Mouse (Mus musculus): ENCODE measurements around the gene Ccdc142. TPM values are rescaled to one million over a fixed set of nuclear protein-coding genes. Genes with fewer than 3 reads are reported as not detected.
A peak's percentile ranks its signal among the peaks of the same experiment; 100 is the strongest.

Ccdc142 gene
- polyA plus RNA-seq (2016; fragmentation: Nextera tagmentation; extraction: Ambion mirVana): 3.6 and 3.8 TPM in 2 replicates

GRCm38 (mm10) chr6:83101316-83101687, at the start of gene Ccdc142, which contains the start of gene Gm42688:
Gene Ccdc142, plus strand, starts transcription at chr6:83101601.
Gene Gm42688, plus strand, starts transcription at chr6:83101617.
- WGBS: under 1% methylated on average over 25 of the region's 25 CpGs
- Histone ChIP-seq H3K9me3 (no peaks in the 10 kb centered on the region), H3K9ac (replicated peaks) (peak within 1 kb of the TSS; percentile 79), H3K4me1 (replicated peaks) (peaks cover 23% of the 10 kb centered on the region), H3K4me3 (replicated peaks) (peak within 1 kb of the TSS; percentile 78), H3K27me3 (peaks cover 3% of the 10 kb centered on the region; the same call in 1 of the 2 replicates), H3K4me2 (peak within 1 kb of the TSS; percentile 99), H3K27ac (peak within 1 kb of the TSS; percentile 80), H3K36me3 (peaks cover 9% of the 10 kb centered on the region; the same call in 1 of the 2 replicates)
- peak; percentile 84 for ATAC-seq (ENCODE audit: insufficient number of reproducible peaks, insufficient read depth, low FRiP score, low TSS enrichment, low read depth)

DNA sequence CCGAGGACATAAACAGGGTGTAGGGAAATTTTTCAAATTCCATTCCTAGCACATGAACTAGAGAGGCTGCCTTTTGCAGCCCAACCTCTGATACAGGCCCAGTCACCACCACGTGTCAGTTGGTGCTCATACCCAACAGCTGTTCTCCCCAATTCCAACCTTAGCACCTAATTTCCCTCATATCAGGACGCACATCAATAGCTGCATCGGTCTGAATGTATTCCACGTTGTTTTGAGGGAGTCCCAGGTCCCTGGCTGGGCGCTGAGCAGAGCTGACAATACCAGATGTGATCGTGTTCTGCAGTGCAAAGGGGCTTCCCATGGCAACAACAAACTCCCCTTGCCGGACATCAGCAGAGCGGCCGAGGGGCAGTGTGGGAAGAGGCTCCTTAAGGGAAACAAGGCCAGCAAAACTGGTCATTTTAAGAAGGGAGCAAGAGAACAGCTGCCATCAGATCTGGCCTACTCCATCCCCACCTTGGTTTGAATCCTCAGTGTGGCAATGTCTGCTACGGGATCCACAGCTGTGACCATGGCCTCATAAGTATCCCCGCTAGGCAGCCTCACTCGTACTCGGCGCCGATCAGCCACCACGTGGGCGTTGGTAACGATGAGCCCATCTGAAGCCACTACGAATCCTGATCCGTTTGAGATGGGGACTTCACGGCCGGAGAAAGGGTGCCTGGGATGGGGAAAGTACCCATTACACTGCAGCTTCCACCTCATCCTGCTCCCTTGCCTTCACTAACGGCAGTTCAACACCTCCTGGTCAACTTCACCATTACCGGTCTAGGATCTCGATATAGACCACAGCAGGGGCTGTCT, 48.1 kb upstream of the Ccdc142 start:
- peaks cover 23% of the 10 kb centered on the region for H3K4me1 ChIP-seq (replicated peaks)
- WGBS: 1% methylated on average over 26 of the region's 26 CpGs
- H3K9me3 ChIP-seq: no peaks in the 10 kb centered on the region
- peak overlapping the region; percentile 97 for H3K4me3 ChIP-seq (replicated peaks)
- H3K27me3 ChIP-seq: no peaks in the 10 kb centered on the region
- no peak for ATAC-seq (ENCODE audit: insufficient number of reproducible peaks, insufficient read depth, low FRiP score, low TSS enrichment, low read depth)
- H3K9ac ChIP-seq (replicated peaks): peak overlapping the region; percentile 88
- H3K4me2 ChIP-seq: peak overlapping the region; percentile 73
- H3K36me3 ChIP-seq: peaks cover 56% of the 10 kb centered on the region
- peak overlapping the region; percentile 93 for H3K27ac ChIP-seq

DNA sequence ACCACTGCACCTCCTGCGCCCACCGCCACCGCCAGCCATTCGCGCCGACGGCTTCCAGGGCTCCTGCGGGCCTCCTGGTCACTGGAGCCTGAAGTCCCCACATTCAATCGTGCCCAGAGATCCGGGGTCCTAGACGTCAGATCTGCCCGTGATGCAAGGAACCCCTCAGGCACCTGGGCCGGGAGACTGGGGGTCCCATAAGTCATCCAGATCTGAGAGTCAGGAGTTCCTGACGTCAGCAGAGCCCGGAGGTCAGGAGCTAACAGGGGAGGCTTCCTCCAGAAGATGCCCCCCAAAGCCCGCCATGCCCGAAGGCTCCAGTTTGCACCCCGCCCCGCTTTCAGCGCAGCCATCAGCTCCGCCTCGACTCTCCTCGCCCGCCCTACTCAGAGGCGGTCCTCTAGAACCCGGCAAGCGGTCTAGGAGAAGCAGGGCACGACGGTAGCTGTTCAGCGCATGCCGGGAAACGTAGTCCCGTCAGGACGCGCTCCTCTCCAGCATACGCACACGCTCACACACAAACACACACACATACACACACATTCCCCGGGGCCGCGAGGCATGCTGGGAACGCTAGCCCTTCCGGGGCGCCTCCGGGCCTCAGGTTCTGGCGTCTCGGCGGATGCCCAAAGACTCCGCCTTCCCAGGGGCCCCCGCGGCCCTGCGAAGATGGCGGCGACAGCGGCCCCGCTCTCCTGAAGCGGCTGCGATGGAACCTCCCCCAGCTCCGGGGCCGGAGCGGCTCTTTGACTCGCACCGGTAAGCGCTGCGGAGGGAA, 47.1 kb upstream of the Ccdc142 start, which contains the start of gene Aup1:
TSS of gene Aup1 (plus strand) at position 448 of the 778 bp plus-strand sequence.
- Histone ChIP-seq H3K27me3 (peaks cover 7% of the 10 kb centered on the region; the same call in 1 of the 2 replicates), H3K9ac (replicated peaks) (peak within 1 kb of the TSS; percentile 88), H3K36me3 (peaks cover 48% of the 10 kb centered on the region), H3K4me3 (replicated peaks) (peak within 1 kb of the TSS; percentile 97), H3K9me3 (no peaks in the 10 kb centered on the region), H3K4me1 (replicated peaks) (peaks cover 23% of the 10 kb centered on the region), H3K4me2 (peak within 1 kb of the TSS; percentile 73), H3K27ac (peak within 1 kb of the TSS; percentile 93)
- peak; percentile 93 for ATAC-seq (ENCODE audit: insufficient number of reproducible peaks, insufficient read depth, low FRiP score, low TSS enrichment, low read depth)
- under 1% methylated on average over 63 of the region's 64 CpGs for WGBS

DNA sequence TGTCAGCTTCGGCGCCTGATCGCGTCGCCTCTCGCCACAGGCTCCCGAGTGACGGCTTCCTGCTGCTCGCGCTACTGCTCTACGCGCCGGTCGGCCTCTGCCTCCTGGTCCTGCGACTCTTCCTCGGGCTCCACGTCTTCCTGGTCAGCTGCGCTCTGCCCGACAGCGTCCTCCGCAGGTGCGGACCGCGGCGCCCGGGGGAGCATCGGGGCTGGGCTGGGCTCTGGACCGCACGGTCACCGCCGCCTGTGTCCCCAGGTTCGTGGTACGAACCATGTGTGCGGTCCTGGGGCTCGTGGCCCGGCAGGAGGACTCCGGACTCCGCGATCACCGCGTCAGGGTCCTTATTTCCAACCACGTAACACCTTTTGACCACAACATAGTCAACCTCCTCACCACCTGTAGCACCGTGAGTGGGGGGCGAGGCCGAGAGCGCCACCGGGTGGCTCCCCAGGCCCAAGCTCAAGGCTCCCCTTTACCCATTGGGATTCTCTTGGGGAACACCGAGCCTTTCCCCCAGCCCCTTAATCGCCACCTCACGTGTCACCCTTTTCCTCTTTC, 46.5 kb upstream of the Ccdc142 start, which contains the start of gene Htra2:
TSS of gene Htra2 (minus strand) at position 403 of the 561 bp plus-strand sequence.
- Histone ChIP-seq H3K4me1 (replicated peaks) (peaks cover 23% of the 10 kb centered on the region), H3K36me3 (peaks cover 45% of the 10 kb centered on the region), H3K9me3 (no peaks in the 10 kb centered on the region), H3K4me3 (replicated peaks) (peak within 1 kb of the TSS; percentile 97), H3K27ac (peak within 1 kb of the TSS; percentile 93), H3K4me2 (peak within 1 kb of the TSS; percentile 73), H3K27me3 (peaks cover 11% of the 10 kb centered on the region), H3K9ac (replicated peaks) (peak within 1 kb of the TSS; percentile 88)
- under 1% methylated on average over 49 of the region's 50 CpGs for WGBS
- ATAC-seq (ENCODE audit: insufficient number of reproducible peaks, insufficient read depth, low FRiP score, low TSS enrichment, low read depth): peak; percentile 4; the same call in 1 of the 2 replicates

DNA sequence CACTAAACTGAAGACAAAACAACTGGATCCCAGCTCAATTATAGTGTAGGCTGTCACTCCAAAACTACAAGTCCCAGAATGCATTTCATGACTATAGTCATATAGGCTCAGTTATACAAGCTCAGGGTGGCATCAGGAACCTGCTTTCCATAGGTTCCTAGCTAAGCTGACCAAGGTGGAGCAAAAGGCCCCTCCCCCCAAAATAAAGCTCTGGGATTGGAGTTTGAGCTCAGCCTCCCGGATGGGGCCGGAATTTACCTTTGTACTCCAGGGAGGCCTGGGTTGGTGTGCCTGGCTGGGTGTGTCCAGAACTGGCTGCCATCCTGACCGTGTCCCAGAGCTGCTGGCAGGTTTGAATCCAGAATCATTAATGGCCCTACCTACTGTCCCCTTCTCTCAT, 43.6 kb upstream of the Ccdc142 start, which contains the start of gene Dqx1:
TSS of gene Dqx1 (plus strand) at position 55 of the 400 bp plus-strand sequence.
- no peak within 1 kb of the TSS for H3K4me2 ChIP-seq
- WGBS: 51% methylated on average over 3 of the region's 3 CpGs
- H3K9me3 ChIP-seq: no peaks in the 10 kb centered on the region
- peaks cover 39% of the 10 kb centered on the region for H3K27me3 ChIP-seq
- ATAC-seq (ENCODE audit: insufficient number of reproducible peaks, insufficient read depth, low FRiP score, low TSS enrichment, low read depth): no peak
- peaks cover 23% of the 10 kb centered on the region for H3K36me3 ChIP-seq
- peaks cover 18% of the 10 kb centered on the region for H3K4me1 ChIP-seq (replicated peaks)
- no peak within 1 kb of the TSS for H3K9ac ChIP-seq (replicated peaks)
- H3K4me3 ChIP-seq (replicated peaks): no peak within 1 kb of the TSS
- H3K27ac ChIP-seq: no peak within 1 kb of the TSS

DNA sequence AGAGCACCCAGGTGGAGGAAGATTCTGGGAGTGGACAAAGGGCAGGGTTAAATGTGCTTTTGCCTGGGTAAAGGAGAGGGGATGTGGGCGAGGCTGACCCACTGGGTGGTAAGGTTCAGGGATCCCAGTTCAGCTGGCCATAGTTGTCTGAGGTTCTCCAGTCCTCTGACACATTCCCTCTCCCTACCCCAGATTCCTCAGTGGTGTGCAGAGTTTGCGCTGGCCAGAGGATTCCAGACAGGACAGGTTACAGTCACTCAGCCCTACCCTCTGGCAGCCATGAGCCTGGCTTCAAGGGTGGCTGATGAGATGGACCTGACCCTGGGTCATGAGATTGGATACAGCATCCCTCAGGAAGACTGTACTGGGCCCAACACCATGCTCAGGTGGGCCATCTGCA, 42.7 kb upstream of the Ccdc142 start:
- Histone ChIP-seq H3K4me3 (replicated peaks) (no peak overlapping the region), H3K9me3 (no peaks in the 10 kb centered on the region), H3K36me3 (peaks cover 23% of the 10 kb centered on the region), H3K27me3 (peaks cover 48% of the 10 kb centered on the region), H3K9ac (replicated peaks) (no peak overlapping the region), H3K4me1 (replicated peaks) (peaks cover 10% of the 10 kb centered on the region), H3K4me2 (no peak overlapping the region), H3K27ac (no peak overlapping the region)
- no peak for ATAC-seq (ENCODE audit: insufficient number of reproducible peaks, insufficient read depth, low FRiP score, low TSS enrichment, low read depth)
- WGBS: 91% methylated on average over 2 of the region's 2 CpGs

- H3K27me3 ChIP-seq: peaks cover 99% of the 10 kb centered on the region
- H3K36me3 ChIP-seq: no peaks in the 10 kb centered on the region
- 45% methylated on average over 8 of the region's 8 CpGs for WGBS
- H3K4me1 ChIP-seq (replicated peaks): peaks cover 22% of the 10 kb centered on the region
- no peak overlapping the region for H3K4me3 ChIP-seq (replicated peaks)
- H3K9ac ChIP-seq (replicated peaks): no peak overlapping the region
- H3K4me2 ChIP-seq: no peak overlapping the region
- ATAC-seq (ENCODE audit: insufficient number of reproducible peaks, insufficient read depth, low FRiP score, low TSS enrichment, low read depth): no peak
- no peak overlapping the region for H3K27ac ChIP-seq
- no peaks in the 10 kb centered on the region for H3K9me3 ChIP-seq
These were observed 35.4 kb upstream of the Ccdc142 start for GRCm38 (mm10) chr6:83065995-83066394.

GRCm38 (mm10) chr6:83066441-83066840, 35.0 kb upstream of the Ccdc142 start:
- Histone ChIP-seq H3K27me3 (peaks cover 99% of the 10 kb centered on the region), H3K9ac (replicated peaks) (no peak overlapping the region), H3K4me2 (no peak overlapping the region), H3K36me3 (no peaks in the 10 kb centered on the region), H3K4me1 (replicated peaks) (peaks cover 26% of the 10 kb centered on the region), H3K4me3 (replicated peaks) (no peak overlapping the region), H3K9me3 (no peaks in the 10 kb centered on the region), H3K27ac (no peak overlapping the region)
- no peak for ATAC-seq (ENCODE audit: insufficient number of reproducible peaks, insufficient read depth, low FRiP score, low TSS enrichment, low read depth)
- WGBS: 22% methylated on average over 6 of the region's 6 CpGs

DNA sequence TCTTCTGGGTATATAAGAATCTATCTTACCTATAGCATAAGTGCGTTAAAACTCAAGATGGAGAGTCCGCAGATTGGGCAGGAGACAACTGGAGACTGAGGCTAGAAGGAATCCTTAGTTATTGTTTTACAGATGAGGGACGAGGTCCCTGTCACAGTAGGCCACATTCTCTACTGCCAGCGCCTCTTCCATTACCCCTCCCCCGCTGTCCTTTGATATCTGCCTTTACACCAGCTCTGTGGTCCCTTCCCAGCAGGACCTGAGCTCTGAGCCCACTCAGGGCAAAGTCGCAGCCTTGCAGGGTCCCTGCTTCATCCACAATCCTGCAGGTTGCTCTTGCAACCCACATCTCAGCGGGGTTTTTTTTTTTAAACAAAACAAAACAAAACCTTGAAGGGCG, 33.2 kb upstream of the Ccdc142 start:
- H3K4me2 ChIP-seq: no peak overlapping the region
- ATAC-seq (ENCODE audit: insufficient number of reproducible peaks, insufficient read depth, low FRiP score, low TSS enrichment, low read depth): no peak
- no peak overlapping the region for H3K9ac ChIP-seq (replicated peaks)
- peaks cover 99% of the 10 kb centered on the region for H3K27me3 ChIP-seq
- H3K27ac ChIP-seq: no peak overlapping the region
- H3K9me3 ChIP-seq: no peaks in the 10 kb centered on the region
- H3K4me1 ChIP-seq (replicated peaks): peaks cover 28% of the 10 kb centered on the region
- H3K4me3 ChIP-seq (replicated peaks): no peak overlapping the region
- no peaks in the 10 kb centered on the region for H3K36me3 ChIP-seq
- 5% methylated on average over 8 of the region's 8 CpGs for WGBS

DNA sequence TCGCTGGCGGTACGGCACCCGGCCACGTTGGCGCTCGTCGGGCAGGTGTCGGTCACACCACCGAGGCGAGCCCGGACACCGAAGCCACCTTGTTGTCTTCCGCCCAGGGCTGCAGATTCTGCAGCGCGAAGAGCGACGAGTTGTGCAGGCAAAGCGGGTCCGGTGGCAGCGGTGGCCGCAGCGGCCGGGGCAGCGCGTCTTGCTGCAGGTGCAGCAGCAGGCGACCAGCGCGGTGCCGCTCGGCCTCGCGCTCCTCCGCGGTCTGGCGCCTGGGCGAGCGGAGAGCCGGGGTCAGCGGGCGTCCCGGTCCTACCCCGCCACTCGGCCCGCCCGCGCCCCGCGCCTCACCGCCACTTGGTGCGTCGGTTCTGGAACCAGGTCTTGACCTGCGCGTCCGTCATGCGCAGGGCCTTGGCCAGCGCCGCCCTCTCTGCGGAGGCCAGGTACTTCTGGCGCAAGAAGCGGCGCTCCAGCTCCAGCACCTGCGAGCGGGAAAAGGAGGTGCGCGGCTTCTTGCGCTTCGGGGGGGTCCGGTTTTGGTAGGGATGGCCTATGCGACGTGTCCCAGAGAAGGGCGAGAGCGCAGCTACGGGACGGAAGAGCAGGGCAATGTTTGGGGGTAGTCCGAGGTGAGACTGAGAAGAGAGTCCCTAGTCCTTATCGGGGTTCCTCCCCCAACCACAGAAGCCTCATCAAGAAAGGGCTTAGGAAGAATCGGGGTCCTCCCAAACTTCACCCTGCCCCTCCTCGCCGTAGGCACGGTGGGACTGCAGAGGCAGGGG, 32.5 kb upstream of the Ccdc142 start:
- Histone ChIP-seq H3K27me3 (peaks cover 99% of the 10 kb centered on the region), H3K9me3 (no peaks in the 10 kb centered on the region), H3K36me3 (no peaks in the 10 kb centered on the region), H3K9ac (replicated peaks) (0 out of 2 replicates have a peak overlapping the region, but pooled peaks have one; percentile 8), H3K4me3 (replicated peaks) (peak overlapping the region; percentile 29), H3K4me1 (replicated peaks) (peaks cover 28% of the 10 kb centered on the region), H3K4me2 (peak overlapping the region; percentile 39), H3K27ac (no peak overlapping the region)
- no peak for ATAC-seq (ENCODE audit: insufficient number of reproducible peaks, insufficient read depth, low FRiP score, low TSS enrichment, low read depth)
- under 1% methylated on average over 81 of the region's 81 CpGs for WGBS

All from limb, embryonic 12.5 days (tissue).